ENCODE assay signal across 8 mouse cellular contexts in the genomic region with DNA sequence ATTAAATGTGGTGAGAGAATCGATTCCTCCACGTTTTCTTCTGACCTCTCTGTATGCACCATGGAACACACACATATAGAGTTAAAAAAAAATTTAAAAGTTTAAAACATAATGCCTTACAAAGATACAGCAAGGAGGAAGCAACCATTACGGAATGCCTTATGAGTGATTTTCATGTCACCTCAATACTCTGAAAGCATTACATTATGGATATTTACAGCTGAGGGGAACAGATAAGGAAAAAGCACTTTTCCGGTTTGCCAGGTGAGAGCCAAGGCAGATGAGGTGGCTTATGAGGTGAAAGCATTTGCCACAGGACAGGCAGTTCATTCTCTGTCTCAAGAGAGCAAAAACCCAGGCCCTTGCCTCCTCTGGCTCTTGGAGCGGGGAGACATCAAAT. TPM values are rescaled to one million over a fixed set of nuclear protein-coding genes. Genes with fewer than 3 reads are reported as not detected.
DNase-seq lines count a peak whose midpoint lies in the region; ATAC-seq and TF ChIP-seq lines count a peak whose summit lies in the region.

No protein-coding gene starts in this region.

- peak overlapping the region; percentile 54 for H3K4me3 ChIP-seq in lung, embryonic 14.5 days (ENCODE audit: low read depth, low read length)
- peak overlapping the region; percentile 83 for H3K4me3 ChIP-seq in embryonic facial prominence, embryonic 15.5 days (replicated peaks)
- peak overlapping the region; percentile 78 for H3K4me3 ChIP-seq in intestine, embryonic 16.5 days (ENCODE audit: low read length)
- H3K4me3 ChIP-seq in neural tube, embryonic 14.5 days (ENCODE audit: low read depth, low read length) = peak overlapping the region; percentile 66

- no peak for ATAC-seq in lung, embryonic 14.5 days (ENCODE audit: insufficient read depth)
- no peak for ATAC-seq in embryonic facial prominence, embryonic 15.5 days (ENCODE audit: insufficient number of reproducible peaks, low FRiP score, low TSS enrichment, low read depth)
- ATAC-seq in intestine, embryonic 16.5 days = no peak
- ATAC-seq in neural tube, embryonic 14.5 days (ENCODE audit: low read depth) = no peak

- peak overlapping the region; percentile 58 for H3K4me2 ChIP-seq in lung, embryonic 14.5 days
- H3K4me2 ChIP-seq in embryonic facial prominence, embryonic 15.5 days (replicated peaks) = peak overlapping the region; percentile 86
- H3K4me2 ChIP-seq in intestine, embryonic 16.5 days (ENCODE audit: low read depth, low read length) = peak overlapping the region; percentile 62
- peak overlapping the region; percentile 49 for H3K4me2 ChIP-seq in neural tube, embryonic 14.5 days (ENCODE audit: low read depth, low read length)

- WGBS in lung, embryonic 14.5 days = 55% methylated on average over 5 of the region's 5 CpGs
- 57% methylated on average over 5 of the region's 5 CpGs for WGBS in embryonic facial prominence, embryonic 15.5 days
- 62% methylated on average over 5 of the region's 5 CpGs for WGBS in intestine, embryonic 16.5 days
- 70% methylated on average over 5 of the region's 5 CpGs for WGBS in neural tube, embryonic 14.5 days

- H3K4me1 ChIP-seq in lung, embryonic 14.5 days (ENCODE audit: insufficient read depth) = no peaks in the 10 kb centered on the region
- H3K4me1 ChIP-seq in embryonic facial prominence, embryonic 15.5 days = peaks cover 13% of the 10 kb centered on the region; the same call in 1 of the 2 replicates
- peaks cover 11% of the 10 kb centered on the region for H3K4me1 ChIP-seq in intestine, embryonic 16.5 days (ENCODE audit: control insufficient read depth, insufficient read depth, low read length)
- peaks cover 8% of the 10 kb centered on the region; the same call in 1 of the 2 replicates for H3K4me1 ChIP-seq in neural tube, embryonic 14.5 days (ENCODE audit: control insufficient read depth, insufficient read depth, low read length)

- H3K9ac ChIP-seq in lung, embryonic 14.5 days = peak overlapping the region; percentile 16; the same call in 1 of the 2 replicates
- no peak overlapping the region for H3K9ac ChIP-seq in embryonic facial prominence, embryonic 15.5 days
- peak overlapping the region; percentile 42; the same call in 1 of the 2 replicates for H3K9ac ChIP-seq in intestine, embryonic 16.5 days (ENCODE audit: low read depth, low read length)
- peak overlapping the region; percentile 67 for H3K9ac ChIP-seq in neural tube, embryonic 14.5 days (replicated peaks; ENCODE audit: low read depth, low read length)

- H3K36me3 ChIP-seq in lung, embryonic 14.5 days (ENCODE audit: insufficient read depth) = peaks cover 38% of the 10 kb centered on the region
- peaks cover 28% of the 10 kb centered on the region for H3K36me3 ChIP-seq in embryonic facial prominence, embryonic 15.5 days
- peaks cover 9% of the 10 kb centered on the region; the same call in 1 of the 2 replicates for H3K36me3 ChIP-seq in intestine, embryonic 16.5 days (ENCODE audit: control insufficient read depth, insufficient read depth, low read length)
- no peaks in the 10 kb centered on the region; the same call in 1 of the 2 replicates for H3K36me3 ChIP-seq in neural tube, embryonic 14.5 days (ENCODE audit: control insufficient read depth, insufficient read depth, low read length)

- H3K27me3 ChIP-seq in lung, embryonic 14.5 days (ENCODE audit: insufficient read depth, low read length) = no peaks in the 10 kb centered on the region
- H3K27me3 ChIP-seq in embryonic facial prominence, embryonic 15.5 days = no peaks in the 10 kb centered on the region
- H3K27me3 ChIP-seq in intestine, embryonic 16.5 days (replicated peaks; ENCODE audit: control insufficient read depth, insufficient read depth, low read length) = no peaks in the 10 kb centered on the region
- H3K27me3 ChIP-seq in neural tube, embryonic 14.5 days (ENCODE audit: control insufficient read depth, insufficient read depth, low read length) = no peaks in the 10 kb centered on the region

- no peak for DNase-seq in lung, embryonic 14.5 days
- DNase-seq in lung, postnatal 10 days = no peak
- no peak for DNase-seq in spleen, postnatal 4 days (ENCODE audit: low spot score in 2 of 2)
- DNase-seq in cerebellum, adult 9-10 months = no peak
- DNase-seq in layer of hippocampus, adult 9-11 months = no peak

- H3K27ac ChIP-seq in lung, embryonic 14.5 days (ENCODE audit: low read depth) = 0 out of 2 replicates have a peak overlapping the region, but pooled peaks have one; percentile 42
- peak overlapping the region; percentile 89 for H3K27ac ChIP-seq in embryonic facial prominence, embryonic 15.5 days (replicated peaks)
- H3K27ac ChIP-seq in intestine, embryonic 16.5 days (ENCODE audit: low read length) = peak overlapping the region; percentile 55; the same call in 1 of the 2 replicates
- H3K27ac ChIP-seq in neural tube, embryonic 14.5 days (ENCODE audit: low read depth, low read length) = peak overlapping the region; percentile 87

- TF ChIP-seq CTCF in lung, embryonic 14.5 days (IDR thresholded peaks at IDR 0.05; ENCODE audit: low read depth) = no peak

- no peaks in the 10 kb centered on the region for H3K9me3 ChIP-seq in lung, embryonic 14.5 days (ENCODE audit: low read depth, low read length)
- no peaks in the 10 kb centered on the region for H3K9me3 ChIP-seq in embryonic facial prominence, embryonic 15.5 days (replicated peaks)
- no peaks in the 10 kb centered on the region for H3K9me3 ChIP-seq in intestine, embryonic 16.5 days (ENCODE audit: control insufficient read depth, low read length)
- H3K9me3 ChIP-seq in neural tube, embryonic 14.5 days (ENCODE audit: control insufficient read depth, low read length) = no peaks in the 10 kb centered on the region

RNA-seq across cellular contexts. Expression of a gene that starts 0.5 kb away (rescaled TPM):
- 18.7 and 20.8 TPM in 2 replicates for polyA plus RNA-seq in lung, embryonic 14.5 days (2014; fragmentation: Nextera tagmentation; extraction: Ambion mirVana)
- polyA plus RNA-seq in embryonic facial prominence, embryonic 15.5 days (2015; fragmentation: Nextera tagmentation; extraction: Ambion mirVana) = 41.9 and 50.0 TPM in 2 replicates
- polyA plus RNA-seq in intestine, embryonic 16.5 days (2015; fragmentation: Nextera tagmentation; extraction: Ambion mirVana) = 44.9 and 47.7 TPM in 2 replicates
- polyA plus RNA-seq in neural tube, embryonic 14.5 days (2014; fragmentation: Nextera tagmentation; extraction: Ambion mirVana) = 34.6 and 36.1 TPM in 2 replicates

RNA-seq across cellular contexts. Expression of a gene that starts 39.8 kb away (rescaled TPM):
- polyA plus RNA-seq in lung, embryonic 14.5 days (2014; fragmentation: Nextera tagmentation; extraction: Ambion mirVana) = 52.0 and 54.6 TPM in 2 replicates
- polyA plus RNA-seq in embryonic facial prominence, embryonic 15.5 days (2015; fragmentation: Nextera tagmentation; extraction: Ambion mirVana) = 27.8 and 38.2 TPM in 2 replicates
- 21.4 and 22.9 TPM in 2 replicates for polyA plus RNA-seq in intestine, embryonic 16.5 days (2015; fragmentation: Nextera tagmentation; extraction: Ambion mirVana)
- 46.3 and 49.2 TPM in 2 replicates for polyA plus RNA-seq in neural tube, embryonic 14.5 days (2014; fragmentation: Nextera tagmentation; extraction: Ambion mirVana)
